Mouse (Mus musculus) heart, adult 2 months (tissue): Measurements from ENCODE around the gene Setx.

Experiments
- EP300 ChIP-seq: fragments of 200-500 bp; IDR thresholded peaks from 2 replicates; pipeline ENCODE4 v1.6.1; 2011; ENCODE audit warnings: low read depth, low read length, control low read depth; ENCODE audit not compliant: insufficient read depth
- POLR2A ChIP-seq: fragments of 200-500 bp; IDR thresholded peaks from 2 replicates; pipeline ENCODE4 v1.6.1; 2011; ENCODE audit warnings: mild to moderate bottlenecking, low read depth, low read length, control low read depth; ENCODE audit not compliant: insufficient read depth

GRCm38 (mm10) chr2:29218831-29219230 is 94.8 kb downstream of the Setx start:
- TF ChIP-seq POLR2A (no peak), EP300 (no peak)
